Mouse (Mus musculus): ENCODE measurements around the gene Rassf4. TPM values are rescaled to one million over a fixed set of nuclear protein-coding genes. Genes with fewer than 3 reads are reported as not detected.
"Not testable (repeated sequence)": the region's sequence is repeated elsewhere in the genome, so short reads cannot be mapped to it uniquely, and the experiment has no call there.

Gene Rassf4
- polyA plus RNA-seq, 1 experiment from 2014 or later, result 6.5 TPM

DNA sequence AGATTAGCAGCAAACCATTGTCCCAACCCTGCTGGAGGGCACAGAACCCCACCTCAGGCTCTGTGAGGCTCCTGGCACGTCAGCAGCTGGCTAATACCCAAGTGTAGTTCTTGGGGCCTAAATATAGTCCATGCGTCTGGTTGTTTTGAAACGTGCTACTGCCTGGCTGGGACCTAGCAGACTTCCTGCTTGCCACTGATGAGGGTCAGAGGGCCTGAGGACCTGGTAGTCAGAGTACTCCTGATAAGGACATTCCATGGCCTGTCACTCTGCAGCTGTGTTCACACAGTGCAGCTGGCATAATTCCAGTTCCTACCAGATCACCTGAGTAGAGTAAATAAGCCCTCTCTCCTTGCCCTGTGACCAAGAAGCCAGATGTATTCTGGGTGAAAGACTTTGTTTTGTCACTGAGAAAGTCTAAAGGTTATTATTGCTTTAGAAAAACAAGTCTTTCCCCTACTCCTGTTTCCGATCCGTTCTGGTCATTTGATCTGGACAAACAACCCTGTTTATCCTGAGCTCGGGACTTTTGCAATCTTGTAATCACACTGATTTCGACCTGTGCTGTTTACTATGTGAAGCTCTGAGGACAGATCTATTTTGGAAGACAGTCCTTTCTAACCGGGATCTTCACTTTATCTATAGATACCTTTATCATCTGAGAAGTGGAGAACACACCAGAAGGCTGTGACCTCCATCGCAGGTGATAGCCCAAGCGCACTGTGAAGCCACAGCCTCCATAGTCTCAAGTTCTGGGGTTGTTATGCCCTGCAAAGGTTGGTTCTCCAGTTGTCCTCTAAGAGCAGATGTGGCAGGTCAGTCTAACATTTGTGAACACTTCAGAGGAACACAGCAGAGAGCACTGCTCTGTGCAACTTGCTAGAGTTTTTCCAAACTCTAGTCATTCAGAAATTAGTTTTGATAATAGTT, 38.2 kb downstream of the Rassf4 start:
- H3K9me3 ChIP-seq (replicated peaks), result no peaks in the 10 kb centered on the region
- H3K9ac ChIP-seq, result 0 out of 2 replicates have a peak overlapping the region, but pooled peaks have one; percentile 7
- H3K27me3 ChIP-seq, result no peaks in the 10 kb centered on the region
- H3K4me3 ChIP-seq, result no peak overlapping the region
- H3K27ac ChIP-seq, result peak overlapping the region; percentile 97
- no peaks in the 10 kb centered on the region for H3K36me3 ChIP-seq
- peak; percentile 96 for ATAC-seq (replicated peaks; ENCODE audit: insufficient number of reproducible peaks, insufficient read depth, low FRiP score, low read depth)
- peaks cover 52% of the 10 kb centered on the region for H3K4me1 ChIP-seq (replicated peaks)
- H3K4me2 ChIP-seq, result no peak overlapping the region
- 20% methylated on average over 10 of the region's 10 CpGs for WGBS

DNA sequence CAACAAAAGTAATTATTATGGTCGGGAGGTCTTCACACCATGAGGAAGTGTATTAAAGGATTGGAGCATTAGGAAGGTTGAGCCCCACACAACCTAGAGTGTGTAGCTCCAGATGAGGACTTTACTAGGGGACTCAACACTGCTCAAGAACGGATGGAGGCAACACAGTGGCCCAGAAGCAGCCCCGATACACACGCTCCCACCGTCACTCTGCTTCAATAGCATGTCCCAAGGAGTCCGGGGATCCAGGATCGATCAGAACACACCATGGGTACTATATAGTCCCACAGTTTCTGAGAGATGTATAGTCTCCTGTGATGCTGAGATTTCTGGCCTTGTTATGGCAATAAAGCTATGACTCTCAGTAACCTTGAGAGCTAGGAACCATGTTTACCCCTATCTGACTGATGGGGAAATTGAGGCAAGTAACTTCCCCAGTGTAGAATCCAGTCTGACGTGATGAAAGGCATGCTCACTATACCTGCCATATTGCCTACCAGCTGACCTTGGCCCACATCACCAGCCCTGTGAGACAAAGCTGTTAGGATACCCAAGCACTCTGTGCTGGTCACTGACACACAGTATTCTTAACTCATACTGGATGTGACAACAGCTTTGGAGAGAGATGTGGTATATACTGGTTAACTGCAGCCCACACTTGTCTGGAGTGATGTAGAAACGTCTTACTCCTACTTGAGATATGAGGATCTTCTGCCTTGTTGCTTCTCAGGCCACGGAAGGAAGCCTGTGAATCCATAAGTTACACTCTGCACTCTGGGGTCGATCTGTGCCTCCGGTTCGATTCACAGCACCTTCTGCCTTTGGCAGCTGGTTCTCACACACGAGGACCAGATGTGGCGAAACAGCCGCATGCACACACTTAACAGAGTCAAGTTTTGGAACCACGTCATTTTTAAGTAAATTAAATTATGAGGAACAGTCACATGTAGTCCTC, 39.7 kb downstream of the Rassf4 start:
- Histone ChIP-seq H3K9ac (no peak overlapping the region), H3K27ac (peak overlapping the region; percentile 97), H3K4me1 (replicated peaks) (peaks cover 54% of the 10 kb centered on the region), H3K4me3 (no peak overlapping the region), H3K9me3 (replicated peaks) (no peaks in the 10 kb centered on the region), H3K4me2 (no peak overlapping the region), H3K27me3 (no peaks in the 10 kb centered on the region), H3K36me3 (no peaks in the 10 kb centered on the region)
- ATAC-seq (replicated peaks; ENCODE audit: insufficient number of reproducible peaks, insufficient read depth, low FRiP score, low read depth), result no peak
- 90% methylated on average over 17 of the region's 17 CpGs for WGBS

DNA sequence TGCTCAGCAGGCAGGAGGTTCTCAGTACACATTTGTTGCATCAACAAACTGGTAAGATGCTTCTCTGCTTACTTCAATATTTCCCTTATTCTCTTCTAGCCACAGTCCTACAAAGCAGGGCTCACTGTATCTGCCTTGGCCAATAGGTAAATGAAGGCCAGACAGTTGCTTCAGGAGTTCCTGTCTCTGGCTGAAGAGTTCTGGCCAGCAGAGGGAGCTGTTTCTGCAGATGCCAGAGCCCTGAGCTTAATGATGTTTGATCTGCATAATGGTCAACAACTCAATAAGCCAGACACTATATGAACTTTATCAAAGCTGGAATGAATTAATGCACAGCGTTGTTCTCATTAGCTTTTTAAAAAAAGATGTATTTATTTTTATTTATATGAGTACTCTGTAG, 41.6 kb downstream of the Rassf4 start:
- Histone ChIP-seq H3K9ac (no peak overlapping the region), H3K9me3 (replicated peaks) (no peaks in the 10 kb centered on the region), H3K4me1 (replicated peaks) (peaks cover 43% of the 10 kb centered on the region), H3K4me2 (no peak overlapping the region), H3K27me3 (no peaks in the 10 kb centered on the region), H3K27ac (no peak overlapping the region), H3K36me3 (no peaks in the 10 kb centered on the region), H3K4me3 (no peak overlapping the region)
- ATAC-seq (replicated peaks; ENCODE audit: insufficient number of reproducible peaks, insufficient read depth, low FRiP score, low read depth), result no peak
- WGBS, result 39% methylated on average over 1 of the region's 1 CpGs

DNA sequence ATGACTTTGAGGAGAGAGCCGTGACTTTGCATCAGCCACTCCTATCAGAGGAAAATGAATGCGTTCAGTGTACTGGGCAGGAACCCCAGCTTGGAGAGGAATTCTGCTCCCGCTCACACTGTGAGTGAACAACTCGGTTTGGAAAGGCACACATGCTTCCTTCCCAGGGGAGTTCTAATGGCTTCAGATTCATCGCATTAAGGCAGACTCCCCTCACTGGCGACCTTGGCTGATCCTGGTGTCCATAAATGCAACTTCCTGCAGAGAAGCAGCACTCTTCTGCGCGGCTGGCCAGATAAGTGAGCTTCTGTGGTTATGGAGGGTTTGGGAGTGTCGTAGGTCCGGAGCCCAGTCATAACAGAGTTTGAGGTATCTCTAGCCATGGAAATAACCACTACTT, 44.0 kb downstream of the Rassf4 start:
- H3K4me2 ChIP-seq, result no peak overlapping the region
- ATAC-seq (replicated peaks; ENCODE audit: insufficient number of reproducible peaks, insufficient read depth, low FRiP score, low read depth), result no peak
- WGBS, result 79% methylated on average over 10 of the region's 10 CpGs

DNA sequence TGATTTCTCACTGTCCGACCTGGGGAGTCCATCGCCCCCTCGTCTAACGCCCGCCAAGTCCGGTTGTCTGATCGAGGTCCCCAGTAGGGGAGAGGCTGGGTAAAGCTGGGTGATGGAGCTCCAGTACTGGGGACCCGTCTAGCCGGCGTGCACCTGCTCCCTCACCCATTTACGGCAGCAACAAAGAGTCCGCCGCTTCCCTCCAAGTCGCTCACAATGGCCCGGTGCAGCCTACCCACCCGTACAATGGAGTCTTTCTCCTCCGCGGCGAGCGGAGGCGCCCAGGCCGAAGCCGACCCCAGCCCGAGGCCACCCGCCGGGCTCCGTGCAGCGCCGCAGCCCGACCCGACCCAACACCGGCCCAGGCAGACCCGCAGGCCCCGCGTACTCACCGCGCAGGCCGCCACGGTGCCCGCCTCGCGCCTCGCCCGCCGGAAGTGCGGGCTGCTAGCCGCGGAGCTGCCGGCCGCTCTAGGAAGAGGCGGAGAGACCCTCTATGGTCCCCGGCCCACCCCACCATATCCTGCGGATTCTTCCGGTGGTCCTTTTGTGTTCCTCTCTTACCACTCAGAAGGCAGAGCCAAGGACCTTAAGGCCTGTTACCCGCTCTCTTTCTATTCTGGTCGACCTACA, 45.1 kb downstream of the Rassf4 start, which contains the start of gene Zfp422:
TSS of gene Zfp422 (minus strand) at position 461 of the 633 bp plus-strand sequence.
- Histone ChIP-seq H3K4me2 (peak within 1 kb of the TSS; percentile 66), H3K27me3 (no peaks in the 10 kb centered on the region), H3K9ac (peak within 1 kb of the TSS; percentile 82), H3K36me3 (peaks cover 21% of the 10 kb centered on the region), H3K4me3 (peak within 1 kb of the TSS; percentile 79), H3K27ac (peak within 1 kb of the TSS; percentile 85), H3K4me1 (replicated peaks) (peaks cover 13% of the 10 kb centered on the region; the same call in 1 of the 2 replicates), H3K9me3 (replicated peaks) (no peaks in the 10 kb centered on the region)
- under 1% methylated on average over 56 of the region's 56 CpGs for WGBS
- peak; percentile 80 for ATAC-seq (replicated peaks; ENCODE audit: insufficient number of reproducible peaks, insufficient read depth, low FRiP score, low read depth)

More for the DNA sequence above, 44.0 kb downstream of the Rassf4 start:
- Histone ChIP-seq H3K9ac (no peak overlapping the region), H3K4me1 (replicated peaks) (peaks cover 19% of the 10 kb centered on the region), H3K27ac (no peak overlapping the region), H3K4me3 (no peak overlapping the region), H3K9me3 (replicated peaks) (no peaks in the 10 kb centered on the region), H3K27me3 (no peaks in the 10 kb centered on the region), H3K36me3 (peaks cover 17% of the 10 kb centered on the region)

DNA sequence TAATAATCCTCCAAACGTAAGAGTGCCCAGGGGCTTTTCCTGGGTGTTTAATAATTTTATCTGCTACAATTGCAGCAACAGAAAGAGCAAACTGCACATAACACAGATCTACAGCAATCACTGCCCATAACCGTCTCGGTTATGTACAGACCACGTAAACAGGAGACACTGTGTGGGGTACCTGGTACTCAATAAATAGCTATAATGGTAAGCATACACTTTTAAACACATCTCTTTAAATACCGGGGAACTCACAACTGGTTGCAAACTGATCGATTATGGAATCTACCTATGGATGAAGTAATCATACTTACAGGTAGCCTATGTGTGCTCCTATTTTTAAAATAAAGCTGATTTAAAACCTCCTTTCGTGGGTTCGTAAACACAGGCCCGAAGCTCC, 45.7 kb downstream of the Rassf4 start:
- H3K27ac ChIP-seq, result peak overlapping the region; percentile 85

DNA sequence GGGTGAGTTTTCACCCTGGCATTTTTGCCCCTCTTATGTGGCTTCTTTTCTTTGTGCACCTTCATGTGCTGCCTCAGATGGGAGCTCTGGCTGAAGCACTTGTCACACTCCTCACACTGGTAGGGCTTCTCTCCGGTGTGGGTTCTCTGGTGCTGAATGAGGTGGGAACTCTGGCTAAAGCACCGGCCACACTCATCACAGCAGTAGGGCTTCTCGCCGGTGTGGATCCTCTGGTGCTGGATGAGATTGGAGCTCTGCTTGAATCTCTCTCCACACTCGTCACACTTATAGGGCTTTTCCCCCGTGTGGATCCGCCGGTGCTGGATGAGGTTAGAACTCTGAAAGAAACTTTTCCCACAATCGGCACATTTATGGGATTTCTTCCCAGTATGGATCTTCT, 47.3 kb downstream of the Rassf4 start:
- WGBS, result 97% methylated on average over 9 of the region's 9 CpGs
- Histone ChIP-seq H3K4me1 (replicated peaks) (peaks cover 13% of the 10 kb centered on the region; the same call in 1 of the 2 replicates), H3K36me3 (peaks cover 21% of the 10 kb centered on the region)
- not testable (repeated sequence) for ATAC-seq (replicated peaks; ENCODE audit: insufficient number of reproducible peaks, insufficient read depth, low FRiP score, low read depth); H3K9ac ChIP-seq; H3K4me2 ChIP-seq; H3K27me3 ChIP-seq; H3K9me3 ChIP-seq (replicated peaks); H3K4me3 ChIP-seq; H3K27ac ChIP-seq

More for the DNA sequence above, 45.7 kb downstream of the Rassf4 start:
- Histone ChIP-seq H3K4me1 (replicated peaks) (peaks cover 13% of the 10 kb centered on the region; the same call in 1 of the 2 replicates), H3K36me3 (peaks cover 21% of the 10 kb centered on the region), H3K9me3 (replicated peaks) (no peaks in the 10 kb centered on the region), H3K27me3 (no peaks in the 10 kb centered on the region), H3K9ac (peak overlapping the region; percentile 82), H3K4me3 (peak overlapping the region; percentile 79), H3K4me2 (peak overlapping the region; percentile 66)
- no peak for ATAC-seq (replicated peaks; ENCODE audit: insufficient number of reproducible peaks, insufficient read depth, low FRiP score, low read depth)
- WGBS, result 16% methylated on average over 9 of the region's 9 CpGs

DNA sequence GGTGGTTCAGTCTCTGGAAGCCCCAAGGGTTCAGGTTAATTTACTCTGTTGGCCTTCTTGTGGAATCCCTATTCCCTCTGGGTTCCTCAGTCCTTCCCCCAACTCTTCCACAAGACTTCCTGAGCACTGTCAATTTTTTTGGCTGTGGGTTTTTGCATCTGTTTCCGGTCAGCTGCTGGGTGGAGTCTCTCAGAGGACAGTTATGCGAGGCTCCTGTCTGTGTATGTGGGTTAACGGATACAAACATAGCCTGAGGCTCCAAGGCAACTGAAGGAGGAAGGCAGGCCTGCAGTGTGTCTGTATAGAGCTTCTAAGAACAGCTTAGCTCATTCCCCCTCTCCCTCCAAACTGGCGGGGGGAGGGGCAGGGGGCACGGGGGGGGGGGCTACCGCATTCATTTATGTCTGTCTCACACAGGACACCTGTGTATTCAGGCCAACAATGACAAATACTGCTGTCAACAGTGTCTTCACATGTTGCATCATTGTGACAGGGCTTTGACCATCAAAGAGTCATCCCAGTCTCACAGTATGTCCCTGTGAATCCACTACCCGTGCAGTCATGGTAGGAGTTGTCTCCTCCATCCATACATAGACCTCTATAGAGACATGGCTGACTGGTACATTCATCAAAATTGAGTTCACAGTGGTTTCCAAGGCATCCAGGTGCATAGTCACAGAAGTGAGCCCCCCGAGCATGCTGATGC, 52.3 kb downstream of the Rassf4 start:
- 61% methylated on average over 8 of the region's 8 CpGs for WGBS
- Histone ChIP-seq H3K4me2 (no peak overlapping the region), H3K27ac (no peak overlapping the region), H3K27me3 (no peaks in the 10 kb centered on the region), H3K9ac (no peak overlapping the region), H3K4me1 (replicated peaks) (no peaks in the 10 kb centered on the region), H3K36me3 (peaks cover 16% of the 10 kb centered on the region), H3K9me3 (replicated peaks) (no peaks in the 10 kb centered on the region), H3K4me3 (no peak overlapping the region)
- no peak for ATAC-seq (replicated peaks; ENCODE audit: insufficient number of reproducible peaks, insufficient read depth, low FRiP score, low read depth)

DNA sequence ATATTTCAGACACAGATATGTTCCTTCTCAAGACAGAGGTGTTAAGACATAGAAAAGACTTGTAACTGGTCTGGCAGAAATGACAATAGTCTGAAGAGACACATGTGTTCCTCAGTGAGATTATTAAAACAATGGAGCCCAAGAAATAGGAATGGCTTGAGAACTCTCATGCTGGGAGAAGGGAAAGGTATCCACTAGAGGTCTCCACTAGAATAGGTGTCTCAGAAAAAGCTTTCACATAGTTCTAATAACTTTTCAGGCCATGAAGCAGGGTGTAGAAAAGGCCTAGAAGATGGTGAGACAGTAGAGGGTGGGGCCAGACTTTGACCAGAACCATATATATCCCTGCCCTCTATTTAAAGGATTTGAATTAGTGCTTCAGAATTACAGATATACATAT, 55.7 kb downstream of the Rassf4 start:
- Histone ChIP-seq H3K9me3 (replicated peaks) (no peaks in the 10 kb centered on the region), H3K9ac (no peak overlapping the region), H3K4me1 (replicated peaks) (no peaks in the 10 kb centered on the region), H3K27ac (no peak overlapping the region), H3K27me3 (no peaks in the 10 kb centered on the region), H3K4me3 (no peak overlapping the region), H3K4me2 (no peak overlapping the region), H3K36me3 (no peaks in the 10 kb centered on the region)
- ATAC-seq (replicated peaks; ENCODE audit: insufficient number of reproducible peaks, insufficient read depth, low FRiP score, low read depth), result no peak

DNA sequence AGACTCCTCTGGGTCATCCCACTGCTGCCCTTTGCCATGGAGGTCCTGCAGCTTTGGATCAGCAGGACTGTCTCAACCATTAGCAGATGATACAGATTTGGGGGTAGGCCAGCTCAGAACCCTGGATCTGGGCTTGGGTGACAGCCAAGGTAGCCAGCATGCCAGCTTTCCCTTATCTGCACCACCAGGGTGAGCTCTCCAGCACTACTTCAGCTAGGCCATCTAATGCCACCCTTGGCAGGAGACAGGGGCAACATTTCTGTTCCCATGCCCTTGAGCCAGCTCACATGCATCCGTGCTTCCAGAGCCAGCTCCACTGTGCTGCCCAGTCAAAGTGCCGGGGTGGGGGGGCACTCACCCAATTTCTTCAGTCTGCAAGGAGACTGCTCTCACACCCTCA, 58.0 kb downstream of the Rassf4 start:
- no peak overlapping the region for H3K9ac ChIP-seq
- no peaks in the 10 kb centered on the region for H3K36me3 ChIP-seq
- H3K27me3 ChIP-seq, result no peaks in the 10 kb centered on the region
- WGBS, result 71% methylated on average over 2 of the region's 2 CpGs
- no peak overlapping the region for H3K27ac ChIP-seq
- H3K4me3 ChIP-seq, result no peak overlapping the region
- H3K4me1 ChIP-seq (replicated peaks), result no peaks in the 10 kb centered on the region
- H3K9me3 ChIP-seq (replicated peaks), result no peaks in the 10 kb centered on the region
- H3K4me2 ChIP-seq, result no peak overlapping the region
- ATAC-seq (replicated peaks; ENCODE audit: insufficient number of reproducible peaks, insufficient read depth, low FRiP score, low read depth), result no peak

All from heart, embryonic 15.5 days (tissue).